Mouse (Mus musculus): ENCODE measurements around the gene 2010300C02Rik. TPM values are rescaled to one million over a fixed set of nuclear protein-coding genes. Genes with fewer than 3 reads are reported as not detected.
A peak's percentile ranks its signal among the peaks of the same experiment; 100 is the strongest.

Gene 2010300C02Rik
- polyA plus RNA-seq, 1 experiment from 2014 or later: 1.9 TPM

DNA sequence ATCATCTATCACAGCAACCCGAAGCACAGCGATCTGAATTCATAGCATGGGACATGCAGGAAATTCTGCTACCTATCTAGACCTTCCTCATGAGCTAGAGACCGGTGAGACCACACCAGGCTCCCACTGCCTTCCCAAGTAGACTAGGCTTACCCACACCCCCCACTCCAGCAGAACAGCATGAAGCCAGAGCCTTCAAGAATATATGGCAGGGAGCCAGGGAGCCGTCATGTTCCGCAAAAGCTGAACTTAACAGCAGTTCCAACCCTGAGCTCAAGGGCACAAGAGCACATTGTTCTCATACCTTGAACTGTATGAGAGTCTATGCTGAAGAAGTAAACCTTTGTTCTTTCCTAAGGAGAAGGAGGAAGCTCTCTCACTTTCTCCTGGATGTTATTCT lies 32.4 kb downstream of the 2010300C02Rik start:
- H3K27ac ChIP-seq (replicated peaks; ENCODE audit: low read depth, low read length): no peak overlapping the region
- no peaks in the 10 kb centered on the region for H3K36me3 ChIP-seq (ENCODE audit: control insufficient read depth, insufficient read depth, low read length)
- DNase-seq (peak; percentile 46), ATAC-seq (ENCODE audit: low FRiP score, low TSS enrichment) (no peak)
- no peak overlapping the region for H3K4me3 ChIP-seq (replicated peaks; ENCODE audit: low read depth, low read length)
- WGBS: 70% methylated on average over 5 of the region's 5 CpGs
- no peak overlapping the region for H3K9ac ChIP-seq (replicated peaks; ENCODE audit: low read length)
- no peaks in the 10 kb centered on the region for H3K27me3 ChIP-seq (ENCODE audit: control insufficient read depth, insufficient read depth, low read length)
- no peaks in the 10 kb centered on the region for H3K9me3 ChIP-seq (ENCODE audit: control insufficient read depth, low read length)
- no peak overlapping the region for H3K4me2 ChIP-seq (ENCODE audit: low read length)
- H3K4me1 ChIP-seq (ENCODE audit: control insufficient read depth, insufficient read depth, low read length): 0 out of 2 replicates have a peak, but pooled peaks cover 4% of the 10 kb centered on the region

DNA sequence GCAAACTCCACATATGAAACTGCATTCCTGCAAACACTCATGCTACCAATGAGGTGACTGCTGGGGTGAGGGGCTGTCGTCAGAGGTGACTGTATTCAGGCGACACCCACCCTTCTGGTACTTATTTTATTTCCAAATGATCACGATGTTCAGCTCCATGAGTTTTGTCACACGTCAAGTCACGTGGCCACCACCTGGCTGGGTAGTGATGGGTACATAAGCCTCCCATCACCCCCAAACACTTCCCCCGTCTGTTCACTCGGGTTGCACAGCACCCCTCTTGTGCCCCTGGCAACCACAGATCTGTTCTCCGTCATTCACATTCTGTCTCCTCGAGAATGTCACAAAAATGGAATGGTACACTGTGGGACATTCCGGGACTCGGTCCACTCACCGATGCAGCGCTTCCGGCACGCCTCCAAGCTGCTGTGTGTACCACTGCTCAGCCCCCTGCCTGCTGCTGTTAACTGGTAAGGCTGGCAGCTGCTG lies 32.9 kb downstream of the 2010300C02Rik start:
- 79% methylated on average over 15 of the region's 15 CpGs for WGBS
- H3K9ac ChIP-seq (replicated peaks; ENCODE audit: low read length): no peak overlapping the region
- ATAC-seq (ENCODE audit: low FRiP score, low TSS enrichment): no peak
- no peaks in the 10 kb centered on the region for H3K9me3 ChIP-seq (ENCODE audit: control insufficient read depth, low read length)
- no peak overlapping the region for H3K27ac ChIP-seq (replicated peaks; ENCODE audit: low read depth, low read length)
- H3K36me3 ChIP-seq (ENCODE audit: control insufficient read depth, insufficient read depth, low read length): no peaks in the 10 kb centered on the region
- H3K4me1 ChIP-seq (ENCODE audit: control insufficient read depth, insufficient read depth, low read length): 0 out of 2 replicates have a peak, but pooled peaks cover 4% of the 10 kb centered on the region
- H3K4me3 ChIP-seq (replicated peaks; ENCODE audit: low read depth, low read length): no peak overlapping the region
- DNase-seq: no peak
- H3K4me2 ChIP-seq (ENCODE audit: low read length): no peak overlapping the region
- H3K27me3 ChIP-seq (ENCODE audit: control insufficient read depth, insufficient read depth, low read length): no peaks in the 10 kb centered on the region

DNA sequence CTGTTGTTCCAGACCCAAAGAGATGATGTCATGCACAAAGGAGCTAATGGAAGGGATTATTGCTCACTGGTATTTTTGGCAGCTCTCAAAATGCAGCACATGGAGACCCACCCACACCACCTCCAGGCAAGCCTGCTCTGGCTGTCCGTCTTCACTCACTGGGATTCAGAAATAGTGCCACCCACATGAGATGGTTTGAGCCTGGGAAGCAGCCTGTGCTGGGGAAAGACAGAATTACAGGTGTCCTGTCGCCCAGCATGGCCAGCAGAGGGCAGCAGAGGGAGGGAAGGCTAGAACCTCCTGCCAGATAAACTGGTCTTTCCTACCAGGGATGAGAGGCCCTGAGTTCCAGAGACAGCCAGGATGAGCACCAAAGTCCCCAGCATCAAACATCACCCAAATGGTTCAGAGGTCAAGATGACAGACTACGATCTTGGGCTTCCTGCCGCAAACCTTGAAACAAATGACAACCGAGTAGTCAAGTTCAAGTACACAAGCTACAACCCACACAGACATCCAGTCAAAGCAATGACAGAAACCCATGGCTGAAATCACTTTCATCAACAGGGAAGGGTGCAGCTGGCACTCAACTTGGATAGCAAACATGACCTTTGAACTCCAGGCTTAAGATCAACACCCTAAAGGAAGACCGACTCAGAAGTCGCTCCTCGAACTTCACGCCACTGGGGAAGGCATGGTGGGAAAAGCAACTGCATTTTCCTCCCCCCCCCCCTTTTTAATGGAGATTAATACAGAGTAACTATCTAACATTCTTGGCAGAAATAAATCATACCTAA lies 41.4 kb downstream of the 2010300C02Rik start:
- no peak for ATAC-seq (ENCODE audit: low FRiP score, low TSS enrichment)
- no peaks in the 10 kb centered on the region for H3K27me3 ChIP-seq (ENCODE audit: control insufficient read depth, insufficient read depth, low read length)
- WGBS: 70% methylated on average over 9 of the region's 9 CpGs
- peak; percentile 86 for DNase-seq
- no peak overlapping the region for H3K9ac ChIP-seq (replicated peaks; ENCODE audit: low read length)
- H3K4me1 ChIP-seq (ENCODE audit: control insufficient read depth, insufficient read depth, low read length): no peaks in the 10 kb centered on the region
- H3K27ac ChIP-seq (replicated peaks; ENCODE audit: low read depth, low read length): no peak overlapping the region
- no peak overlapping the region for H3K4me3 ChIP-seq (replicated peaks; ENCODE audit: low read depth, low read length)
- H3K36me3 ChIP-seq (ENCODE audit: control insufficient read depth, insufficient read depth, low read length): no peaks in the 10 kb centered on the region
- H3K4me2 ChIP-seq (ENCODE audit: low read length): no peak overlapping the region
- H3K9me3 ChIP-seq (ENCODE audit: control insufficient read depth, low read length): no peaks in the 10 kb centered on the region

- H3K27me3 ChIP-seq (ENCODE audit: control insufficient read depth, insufficient read depth, low read length): no peaks in the 10 kb centered on the region
- no peak for ATAC-seq (ENCODE audit: low FRiP score, low TSS enrichment)
- no peak for DNase-seq
- H3K4me3 ChIP-seq (replicated peaks; ENCODE audit: low read depth, low read length): no peak overlapping the region
- H3K27ac ChIP-seq (replicated peaks; ENCODE audit: low read depth, low read length): no peak overlapping the region
- H3K4me1 ChIP-seq (ENCODE audit: control insufficient read depth, insufficient read depth, low read length): no peaks in the 10 kb centered on the region
- no peak overlapping the region for H3K4me2 ChIP-seq (ENCODE audit: low read length)
- no peaks in the 10 kb centered on the region for H3K9me3 ChIP-seq (ENCODE audit: control insufficient read depth, low read length)
- no peak overlapping the region for H3K9ac ChIP-seq (replicated peaks; ENCODE audit: low read length)
- H3K36me3 ChIP-seq (ENCODE audit: control insufficient read depth, insufficient read depth, low read length): no peaks in the 10 kb centered on the region
- 81% methylated on average over 7 of the region's 7 CpGs for WGBS
These were observed 42.8 kb downstream of the 2010300C02Rik start for GRCm38 (mm10) chr1:37676967-37677512.

GRCm38 (mm10) chr1:37675444-37675843 lies 44.4 kb downstream of the 2010300C02Rik start:
- Histone ChIP-seq H3K4me3 (replicated peaks; ENCODE audit: low read depth, low read length) (no peak overlapping the region), H3K4me2 (ENCODE audit: low read length) (no peak overlapping the region), H3K9ac (replicated peaks; ENCODE audit: low read length) (no peak overlapping the region), H3K27ac (replicated peaks; ENCODE audit: low read depth, low read length) (no peak overlapping the region), H3K4me1 (ENCODE audit: control insufficient read depth, insufficient read depth, low read length) (no peaks in the 10 kb centered on the region), H3K36me3 (ENCODE audit: control insufficient read depth, insufficient read depth, low read length) (no peaks in the 10 kb centered on the region), H3K9me3 (ENCODE audit: control insufficient read depth, low read length) (no peaks in the 10 kb centered on the region), H3K27me3 (ENCODE audit: control insufficient read depth, insufficient read depth, low read length) (no peaks in the 10 kb centered on the region)
- ATAC-seq (ENCODE audit: low FRiP score, low TSS enrichment) (no peak), DNase-seq (no peak)
- 61% methylated on average over 6 of the region's 6 CpGs for WGBS

- Histone ChIP-seq H3K9ac (replicated peaks; ENCODE audit: low read length) (no peak overlapping the region), H3K9me3 (ENCODE audit: control insufficient read depth, low read length) (no peaks in the 10 kb centered on the region), H3K4me1 (ENCODE audit: control insufficient read depth, insufficient read depth, low read length) (no peaks in the 10 kb centered on the region), H3K27ac (replicated peaks; ENCODE audit: low read depth, low read length) (no peak overlapping the region), H3K4me3 (replicated peaks; ENCODE audit: low read depth, low read length) (no peak overlapping the region), H3K27me3 (ENCODE audit: control insufficient read depth, insufficient read depth, low read length) (no peaks in the 10 kb centered on the region), H3K4me2 (ENCODE audit: low read length) (no peak overlapping the region), H3K36me3 (ENCODE audit: control insufficient read depth, insufficient read depth, low read length) (no peaks in the 10 kb centered on the region)
- 91% methylated on average over 8 of the region's 8 CpGs for WGBS
- ATAC-seq (ENCODE audit: low FRiP score, low TSS enrichment) (no peak), DNase-seq (no peak)
These were observed 45.6 kb downstream of the 2010300C02Rik start for GRCm38 (mm10) chr1:37674266-37674665.

DNA sequence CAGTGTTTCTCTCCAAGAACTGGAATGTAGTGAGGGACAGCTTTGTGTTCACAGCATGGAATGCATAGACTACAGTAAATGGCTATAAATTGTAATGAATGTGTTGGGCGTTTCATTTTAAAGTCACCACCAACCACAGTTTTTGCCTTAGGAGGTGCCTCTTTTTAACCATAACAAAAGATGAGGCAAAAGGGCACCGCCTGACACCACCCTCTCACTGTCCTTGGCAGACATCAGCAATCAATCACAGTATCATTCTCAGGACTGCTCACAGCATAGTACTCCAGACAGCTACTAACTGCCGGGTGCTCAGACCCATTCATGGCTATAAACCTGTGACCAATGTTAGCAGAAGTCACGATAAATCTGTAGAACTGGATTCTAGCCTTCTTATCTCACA lies 48.6 kb downstream of the 2010300C02Rik start:
- H3K4me2 ChIP-seq (ENCODE audit: low read length): no peak overlapping the region
- no peak overlapping the region for H3K27ac ChIP-seq (replicated peaks; ENCODE audit: low read depth, low read length)
- no peaks in the 10 kb centered on the region for H3K9me3 ChIP-seq (ENCODE audit: control insufficient read depth, low read length)
- 58% methylated on average over 4 of the region's 4 CpGs for WGBS
- no peaks in the 10 kb centered on the region for H3K27me3 ChIP-seq (ENCODE audit: control insufficient read depth, insufficient read depth, low read length)
- H3K4me3 ChIP-seq (replicated peaks; ENCODE audit: low read depth, low read length): no peak overlapping the region
- no peak overlapping the region for H3K9ac ChIP-seq (replicated peaks; ENCODE audit: low read length)
- no peaks in the 10 kb centered on the region for H3K36me3 ChIP-seq (ENCODE audit: control insufficient read depth, insufficient read depth, low read length)
- DNase-seq (no peak), ATAC-seq (ENCODE audit: low FRiP score, low TSS enrichment) (no peak)
- no peaks in the 10 kb centered on the region for H3K4me1 ChIP-seq (ENCODE audit: control insufficient read depth, insufficient read depth, low read length)

DNA sequence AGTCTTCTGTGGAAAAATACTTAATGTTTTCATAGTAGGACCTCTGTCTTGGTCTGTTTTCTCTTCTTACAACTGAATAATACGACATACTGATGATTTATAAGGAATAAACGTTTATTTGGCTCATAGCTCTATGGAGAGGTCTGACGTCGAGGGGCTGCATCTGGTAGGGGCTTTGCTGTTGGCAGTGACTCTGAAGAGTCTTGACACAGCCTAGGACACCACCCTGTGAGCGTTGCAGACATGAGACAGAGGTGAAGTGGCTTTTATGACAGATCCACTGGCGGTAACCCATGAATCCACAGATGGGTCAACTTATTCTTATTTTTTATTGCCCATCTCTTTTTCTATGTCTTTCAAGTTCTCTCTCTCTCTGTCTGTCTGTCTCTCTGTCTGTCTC lies 52.5 kb downstream of the 2010300C02Rik start:
- WGBS: 92% methylated on average over 6 of the region's 6 CpGs
- DNase-seq (no peak), ATAC-seq (ENCODE audit: low FRiP score, low TSS enrichment) (no peak)
- H3K4me2 ChIP-seq (ENCODE audit: low read length): no peak overlapping the region
- H3K36me3 ChIP-seq (ENCODE audit: control insufficient read depth, insufficient read depth, low read length): no peaks in the 10 kb centered on the region
- no peak overlapping the region for H3K9ac ChIP-seq (replicated peaks; ENCODE audit: low read length)
- H3K4me1 ChIP-seq (ENCODE audit: control insufficient read depth, insufficient read depth, low read length): no peaks in the 10 kb centered on the region
- H3K4me3 ChIP-seq (replicated peaks; ENCODE audit: low read depth, low read length): no peak overlapping the region
- H3K27me3 ChIP-seq (ENCODE audit: control insufficient read depth, insufficient read depth, low read length): no peaks in the 10 kb centered on the region
- no peak overlapping the region for H3K27ac ChIP-seq (replicated peaks; ENCODE audit: low read depth, low read length)
- no peaks in the 10 kb centered on the region for H3K9me3 ChIP-seq (ENCODE audit: control insufficient read depth, low read length)

DNA sequence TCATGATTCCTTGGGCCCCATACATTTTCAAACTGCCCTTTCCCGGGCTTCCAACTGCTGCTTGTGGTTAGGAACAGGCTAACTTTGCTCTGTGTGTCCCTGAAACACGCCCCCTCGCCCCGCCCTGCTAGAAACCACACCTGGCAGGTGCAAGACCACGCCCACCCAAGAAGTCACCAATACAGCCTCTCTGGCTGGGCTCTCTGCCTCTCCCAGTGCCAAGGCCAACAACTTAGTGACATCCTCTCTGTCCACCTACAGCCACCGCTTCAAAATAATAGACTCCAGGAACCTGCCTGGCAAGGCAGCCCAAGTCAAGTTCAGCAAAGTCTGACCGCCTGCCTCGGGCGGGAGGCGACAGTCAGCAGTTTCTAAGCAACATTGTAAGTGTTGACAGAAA lies 53.3 kb downstream of the 2010300C02Rik start:
- 47% methylated on average over 10 of the region's 10 CpGs for WGBS
- Histone ChIP-seq H3K9ac (replicated peaks; ENCODE audit: low read length) (no peak overlapping the region), H3K27ac (replicated peaks; ENCODE audit: low read depth, low read length) (no peak overlapping the region), H3K4me1 (ENCODE audit: control insufficient read depth, insufficient read depth, low read length) (no peaks in the 10 kb centered on the region), H3K36me3 (ENCODE audit: control insufficient read depth, insufficient read depth, low read length) (no peaks in the 10 kb centered on the region), H3K4me2 (ENCODE audit: low read length) (no peak overlapping the region), H3K27me3 (ENCODE audit: control insufficient read depth, insufficient read depth, low read length) (no peaks in the 10 kb centered on the region), H3K4me3 (replicated peaks; ENCODE audit: low read depth, low read length) (no peak overlapping the region), H3K9me3 (ENCODE audit: control insufficient read depth, low read length) (no peaks in the 10 kb centered on the region)
- DNase-seq: no peak
- no peak for ATAC-seq (ENCODE audit: low FRiP score, low TSS enrichment)
